Mouse (Mus musculus) urinary bladder, adult 2 months (tissue): ENCODE data around the gene Vta1. TPM values are rescaled to one million over a fixed set of nuclear protein-coding genes. Genes with fewer than 3 reads are reported as not detected.

Source experiments
- polyA plus RNA-seq: library from polyadenylated mRNA; depleted of rRNA; stranded (reverse); fragments of >200 nt; gene quantifications from 2 replicates; pipeline ENCODE4 v1.2.3, GENCODE M21; 2012; rRNA removed

Vta1 gene
- polyA plus RNA-seq, 1 experiment: 86.6 TPM

Other genes with a start within 250 kb of the Vta1 start
- gene Adgrg6, start 159.9 kb downstream of the Vta1 start, polyA plus RNA-seq: 14.3 and 16.2 TPM in 2 replicates
- gene Nmbr, start within 50 bp of the Vta1 start, polyA plus RNA-seq: 0.28 and 0.32 TPM in 2 replicates
- gene Gje1, start 12.7 kb upstream of the Vta1 start, polyA plus RNA-seq: not detected in 2 replicates